Mouse (Mus musculus) heart, postnatal 10 days (tissue): Measurements from ENCODE around the gene Ednrb. TPM values are rescaled to one million over a fixed set of nuclear protein-coding genes. Genes with fewer than 3 reads are reported as not detected.

ENCODE experiments used
- DNase-seq, 2 experiments: peaks; one replicate each; pipeline ENCODE4 v3.0.0; 2021
- intact Hi-C: fragments of 180-260 bp; cut with DNase I; formaldehyde crosslinking; loops from one replicate; pipeline ENCODE4 v1.15.1; 2025
- total RNA-seq, 2 experiments: library from RNA; stranded (reverse); gene quantifications; 2 replicates each; pipeline ENCODE4 v1.2.3; 2021

Gene Ednrb
- total RNA-seq, result 10 to 100 TPM; 29.9 to 32.3 TPM

DNA sequence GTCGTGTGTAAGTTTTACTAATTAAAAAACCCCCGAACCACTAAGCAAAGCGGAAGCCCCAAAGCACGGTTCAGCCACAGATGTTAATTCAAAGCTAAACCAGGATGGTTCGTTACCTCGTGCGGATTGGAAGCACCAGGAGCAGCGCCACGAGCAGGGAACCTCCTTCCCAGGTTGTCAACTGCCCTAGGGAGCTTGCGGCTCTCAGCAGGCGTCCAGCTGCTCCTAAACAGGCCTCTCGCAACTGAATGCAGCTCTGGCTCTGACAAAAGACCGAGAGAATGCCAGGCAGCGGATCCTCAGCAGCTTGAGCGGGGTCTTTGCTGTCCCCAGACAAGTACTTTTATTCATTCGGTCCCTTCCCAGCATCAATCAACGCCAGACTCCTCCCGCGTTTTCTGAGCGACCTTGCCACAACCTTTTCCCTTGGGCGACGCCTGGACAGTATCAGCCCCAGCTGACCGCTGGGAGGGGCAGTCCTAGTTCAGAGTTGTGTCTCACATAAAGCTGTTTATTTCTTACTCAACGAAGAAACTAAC, at the start of gene Ednrb:
Gene Ednrb, minus strand, starts transcription at position 392 of the 539 bp plus-strand sequence.
- peak; percentile 41 to 57 for DNase-seq
- intact Hi-C loops, result loop anchor here (5.0 kb wide), 2 partner anchors 102 to 108 kb away; no protein-coding TSS in a partner anchor

- intact Hi-C loops, result no loop called here
- DNase-seq, result no peak
Measured at GRCm38 (mm10) chr14:103892411-103892938, 48.3 kb upstream of the Ednrb start.

GRCm38 (mm10) chr14:103890761-103891160, 46.6 kb upstream of the Ednrb start:
- intact Hi-C loops, result no loop called here

DNA sequence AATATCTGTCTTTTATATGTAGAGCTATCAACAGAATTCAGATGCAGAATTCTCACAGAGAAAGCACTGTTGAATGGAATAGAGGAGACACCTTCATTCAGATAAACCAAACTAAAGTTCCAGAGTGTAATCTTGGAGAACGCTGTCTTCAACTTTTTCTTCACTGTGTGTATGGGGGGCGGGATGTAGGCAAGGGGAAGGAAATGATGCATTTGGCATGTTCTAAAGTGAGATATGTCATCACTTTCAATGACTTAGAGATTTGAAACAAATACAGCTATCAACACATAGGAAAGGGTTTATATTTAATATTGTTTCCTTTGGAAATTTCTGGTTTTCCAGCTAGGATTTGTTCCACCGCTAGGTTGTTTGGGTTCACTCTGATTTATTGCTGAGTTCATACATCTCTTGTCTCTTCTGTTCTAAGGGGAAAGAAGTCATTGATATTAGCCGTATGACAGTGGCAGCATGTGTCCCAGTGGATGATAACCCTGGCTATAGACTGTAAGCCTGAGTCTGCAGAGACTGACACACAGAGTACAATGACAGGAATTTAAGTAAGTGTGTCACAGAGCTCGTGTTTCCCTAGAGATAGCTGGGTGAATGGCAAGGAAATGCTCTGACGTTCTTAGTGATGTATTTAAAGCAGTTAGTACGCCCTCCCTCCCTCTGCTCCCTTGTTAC, 40.8 kb upstream of the Ednrb start:
- intact Hi-C loops, result loop anchor here (5.0 kb wide), 1 partner anchor 62 kb away; no protein-coding TSS in a partner anchor
- DNase-seq, result peak in 1 of 2 experiments; percentile 10

More at GRCm38 (mm10) chr14:103890761-103891160, 46.6 kb upstream of the Ednrb start:
- DNase-seq, result no peak

DNA sequence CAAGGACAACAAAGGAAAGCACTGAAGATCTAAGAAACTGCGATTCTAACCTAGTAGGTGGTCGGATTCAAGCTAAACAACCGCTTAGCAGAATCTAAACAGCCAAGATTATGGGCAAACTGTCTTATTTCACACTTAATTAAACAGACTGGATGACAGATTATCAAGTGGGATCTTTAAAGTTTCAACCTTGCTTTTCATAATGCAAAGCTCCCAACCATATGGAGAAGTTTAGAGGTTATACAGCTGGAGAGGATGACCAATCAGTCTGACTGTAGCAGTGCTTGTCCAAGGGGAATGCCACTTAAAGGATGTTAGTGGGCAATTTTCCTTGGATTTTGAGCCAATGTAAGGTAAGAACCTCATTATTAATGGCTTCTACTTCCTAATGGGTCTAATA, 38.7 kb upstream of the Ednrb start:
- DNase-seq, result no peak
- intact Hi-C loops, result no loop called here

GRCm38 (mm10) chr14:103877117-103877516, 32.9 kb upstream of the Ednrb start:
- intact Hi-C loops, result no loop called here
- no peak for DNase-seq

DNA sequence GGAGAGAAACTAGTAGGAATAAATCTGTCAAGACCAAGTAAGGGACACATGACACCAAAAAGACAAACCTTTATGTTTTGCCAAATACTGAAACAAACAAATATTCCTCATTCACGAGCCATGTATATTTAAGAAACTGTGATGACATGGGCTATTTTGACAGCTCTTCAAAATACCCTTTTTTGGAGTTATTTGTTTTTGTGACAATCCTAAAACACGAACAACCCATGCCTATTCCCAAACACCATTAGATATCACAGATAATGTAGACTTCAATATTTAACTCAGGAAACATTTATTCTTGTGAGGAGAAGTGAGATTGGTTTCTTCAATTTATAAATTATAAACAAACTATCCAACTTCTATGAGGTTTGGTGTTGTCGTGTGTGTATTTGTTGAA, 32.4 kb upstream of the Ednrb start:
- intact Hi-C loops, result no loop called here

DNA sequence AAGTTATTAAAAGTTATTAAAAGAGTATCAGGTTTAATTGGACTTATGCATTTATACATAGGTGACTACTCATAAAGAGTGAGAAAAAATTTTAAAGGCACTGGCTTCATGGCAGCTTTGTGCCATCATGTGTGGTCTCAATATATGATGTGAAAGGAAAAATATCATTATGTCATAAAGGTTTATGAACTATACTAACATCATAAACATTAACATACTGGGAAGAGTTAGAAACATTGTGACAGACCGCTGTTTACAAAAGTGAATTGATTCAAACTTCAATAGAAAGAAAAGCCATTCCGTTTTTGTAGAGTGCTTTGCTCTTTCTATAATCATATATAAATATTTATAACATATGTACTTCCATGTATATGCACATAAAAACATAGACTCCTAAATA, 22.4 kb upstream of the Ednrb start:
- DNase-seq, result no peak
- intact Hi-C loops, result no loop called here

More for the DNA sequence above, 32.4 kb upstream of the Ednrb start:
- DNase-seq, result no peak

DNA sequence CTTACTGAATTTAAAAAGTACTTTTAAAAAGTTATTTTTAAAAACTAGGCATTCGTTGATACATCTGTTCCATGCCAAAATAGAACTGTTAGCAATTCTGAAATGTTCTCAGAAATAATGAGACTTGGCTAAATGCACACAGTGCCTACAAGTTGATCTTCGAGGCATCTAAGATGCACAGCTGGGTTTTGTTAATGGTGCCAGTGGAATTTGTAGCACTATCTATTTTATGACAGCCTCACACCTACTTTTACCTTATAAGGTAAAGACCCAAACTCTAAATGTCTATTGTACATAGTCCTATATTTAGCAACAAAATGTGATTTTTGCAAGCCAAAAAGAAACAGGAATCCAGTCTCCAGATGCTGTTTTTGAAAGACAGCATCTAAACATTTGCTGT, 21.0 kb upstream of the Ednrb start:
- intact Hi-C loops, result no loop called here
- DNase-seq, result no peak

GRCm38 (mm10) chr14:103850071-103850845, 6.1 kb upstream of the Ednrb start:
- intact Hi-C loops, result no loop called here

DNA sequence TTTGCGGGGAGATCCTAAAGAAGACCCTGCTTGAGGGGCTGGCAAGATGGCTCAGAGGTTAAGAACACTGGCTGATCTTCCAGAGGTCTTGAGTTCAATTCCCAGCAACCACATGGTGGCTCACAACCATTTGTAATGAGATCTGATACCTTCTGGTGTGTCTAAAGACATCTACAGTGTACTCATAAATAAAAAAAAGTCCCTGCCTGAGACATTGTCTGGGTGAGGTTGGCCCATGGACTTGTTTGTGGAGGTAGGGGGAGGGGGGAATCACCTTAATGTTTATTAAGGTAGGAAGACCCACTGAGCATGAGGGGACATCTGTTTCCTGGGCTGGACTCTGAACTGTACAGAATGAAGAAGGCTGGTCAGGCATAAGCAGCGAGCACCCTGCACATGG, 1.5 kb upstream of the Ednrb start:
- no peak for DNase-seq
- intact Hi-C loops, result no loop called here

More at GRCm38 (mm10) chr14:103850071-103850845, 6.1 kb upstream of the Ednrb start:
- DNase-seq, result no peak

DNA sequence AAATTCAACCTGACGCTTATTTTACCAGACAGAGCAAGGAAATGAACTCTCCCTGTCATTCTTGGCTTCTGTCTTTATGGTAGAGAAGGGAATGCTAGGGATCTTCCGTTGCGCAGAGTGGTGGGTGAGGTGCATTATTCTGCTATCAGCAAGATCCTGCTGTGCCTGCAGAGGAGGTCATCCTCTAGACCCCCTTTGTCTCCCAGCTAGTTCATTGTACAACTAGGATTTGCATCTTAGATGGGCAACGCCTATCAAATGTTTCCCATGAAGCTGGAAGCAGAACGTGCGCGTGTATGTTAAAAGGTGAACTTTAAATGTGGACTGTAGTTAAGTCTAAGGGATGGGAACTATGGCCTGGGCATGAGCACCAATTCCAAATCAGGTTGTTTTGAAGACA, 742 bp upstream of the Ednrb start:
- intact Hi-C loops, result loop anchor here (5.0 kb wide), 2 partner anchors 103 to 107 kb away; no protein-coding TSS in a partner anchor

GRCm38 (mm10) chr14:103843371-103844001, 716 bp downstream of the Ednrb start:
- DNase-seq, result peak; percentile 66 to 68
- intact Hi-C loops, result loop anchor here (2.0 to 5.0 kb wide), 4 partner anchors 101 to 183 kb away; no protein-coding TSS in a partner anchor

More for the DNA sequence above, 742 bp upstream of the Ednrb start:
- DNase-seq, result no peak

DNA sequence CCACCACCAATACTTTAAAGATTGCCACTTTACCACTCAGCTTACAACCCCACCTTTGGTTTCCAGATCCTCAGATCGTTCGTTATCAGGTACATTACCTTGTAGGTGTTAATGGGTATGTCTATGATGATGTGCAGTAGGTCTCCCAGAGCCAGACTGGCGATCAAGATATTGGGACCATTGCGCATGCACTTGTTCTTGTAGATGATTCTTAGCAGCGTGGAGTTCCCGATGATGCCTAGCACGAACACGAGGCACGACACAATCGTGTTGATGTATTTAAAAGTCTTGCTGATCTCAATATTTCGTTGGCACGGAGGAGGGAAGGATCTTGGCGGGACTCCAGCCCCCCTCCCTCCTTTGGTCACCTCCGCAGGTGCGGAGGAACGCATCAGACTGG, 1.3 kb downstream of the Ednrb start:
- DNase-seq, result peak in 1 of 2 experiments; percentile 10
- intact Hi-C loops, result loop anchor here (2.0 to 5.0 kb wide), 4 partner anchors 101 to 184 kb away; no protein-coding TSS in a partner anchor

- no peak for DNase-seq
- intact Hi-C loops, result loop anchor here (5.0 kb wide), 2 partner anchors 98 to 112 kb away; no protein-coding TSS in a partner anchor
Measured at GRCm38 (mm10) chr14:103840436-103840835, 3.8 kb downstream of the Ednrb start.

DNA sequence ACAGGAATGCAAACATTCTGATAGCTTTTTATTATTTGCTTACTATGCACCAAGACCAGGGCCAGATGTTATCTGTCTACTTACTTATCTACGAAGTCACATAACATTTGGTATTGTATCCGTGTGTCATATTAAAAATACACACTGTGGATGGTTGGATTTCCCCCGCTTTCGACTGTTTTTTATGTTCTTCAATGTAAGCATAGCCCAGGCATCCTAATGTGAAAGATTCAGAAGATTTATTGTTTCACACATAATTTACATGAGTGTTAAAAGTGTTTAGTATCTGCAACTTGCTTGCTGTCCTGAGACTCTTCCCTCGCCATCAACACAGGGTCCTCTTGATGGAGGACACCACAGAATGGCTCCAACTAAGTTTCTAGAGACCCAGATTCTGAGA, 5.3 kb downstream of the Ednrb start:
- DNase-seq, result no peak
- intact Hi-C loops, result no loop called here

- intact Hi-C loops, result no loop called here
- no peak for DNase-seq
Measured at GRCm38 (mm10) chr14:103834589-103834988, 9.6 kb downstream of the Ednrb start.

DNA sequence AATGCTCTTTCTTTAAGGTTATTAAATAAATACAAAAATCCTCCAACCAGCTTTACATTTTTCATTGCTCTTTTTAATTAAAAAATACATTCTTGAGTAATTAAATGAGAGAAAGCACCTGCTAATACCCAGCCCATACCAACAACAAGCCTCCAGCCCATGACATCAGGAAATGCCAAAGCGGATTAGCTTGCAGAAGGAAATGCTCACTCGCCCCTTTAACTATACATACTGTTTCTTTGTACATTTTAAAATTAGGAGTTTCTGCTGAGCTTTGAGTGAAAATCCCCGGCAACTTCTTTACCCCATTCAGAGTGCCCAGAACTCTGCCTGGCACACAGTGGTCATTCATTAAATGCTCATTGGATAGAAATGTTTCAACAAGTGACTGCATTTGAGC, 10.1 kb downstream of the Ednrb start:
- intact Hi-C loops, result no loop called here
- DNase-seq, result no peak

- intact Hi-C loops, result no loop called here
- no peak for DNase-seq
Measured at GRCm38 (mm10) chr14:103832472-103832871, 11.7 kb downstream of the Ednrb start.

- intact Hi-C loops, result no loop called here
- no peak for DNase-seq
Measured at GRCm38 (mm10) chr14:103831007-103831406, 13.2 kb downstream of the Ednrb start.
